Comparison of ENCODE assay signal across 1 mouse cellular context in the genomic region with DNA sequence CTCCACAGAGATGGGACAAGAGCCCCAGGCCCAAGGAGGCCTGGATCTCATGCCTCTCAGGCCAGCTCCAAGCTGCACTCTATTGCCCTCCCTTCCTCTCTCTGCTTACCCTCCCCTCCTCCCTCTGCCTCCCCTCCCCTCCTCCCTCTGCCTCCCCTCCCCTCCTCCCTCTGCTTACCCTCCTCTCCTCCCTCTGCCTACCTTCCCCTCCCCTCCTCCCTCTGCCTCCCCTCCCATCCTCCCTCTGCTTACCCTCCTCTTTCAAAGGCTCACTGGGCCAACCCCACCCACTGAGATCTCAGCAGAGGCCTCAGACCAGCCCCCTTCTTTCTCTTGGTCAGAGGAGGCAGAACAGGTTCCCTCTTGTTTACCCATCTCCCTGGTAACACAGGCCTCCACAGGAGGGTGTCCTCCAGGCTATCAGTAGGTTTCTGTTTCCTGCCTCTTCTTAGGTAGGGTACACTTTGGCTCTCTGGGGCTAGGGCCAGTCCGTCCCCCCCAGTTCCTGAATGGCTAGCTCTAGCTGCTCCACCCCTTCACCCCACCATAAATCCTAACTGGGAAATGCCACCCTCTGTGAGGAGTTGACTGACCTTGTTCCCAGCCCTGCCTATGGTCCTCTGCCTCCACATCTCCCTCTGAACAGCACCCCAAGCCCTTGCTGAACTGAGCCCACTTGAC.
TF ChIP-seq lines count a peak whose summit lies in the region.

No protein-coding gene starts in this region.

TF ChIP-seq in myocyte, 11 proteins besides CTCF, POLR2A, EP300 and RAD21 (continued from another document):
- no peak for TF ChIP-seq MYOG (IDR thresholded peaks at IDR 0.05; ENCODE audit: control insufficient read depth in 1 of 3, insufficient read depth in 1 of 3, insufficient read length in 2 of 3, low read depth in 2 of 3)
